Mouse (Mus musculus): ENCODE measurements around the gene Pcgf6. TPM values are rescaled to one million over a fixed set of nuclear protein-coding genes. Genes with fewer than 3 reads are reported as not detected.
"Not testable (repeated sequence)": the region's sequence is repeated elsewhere in the genome, so short reads cannot be mapped to it uniquely, and the experiment has no call there.

The Pcgf6 gene
- polyA plus RNA-seq, 1 experiment from 2014 or later: 14.5 TPM

- Histone ChIP-seq H3K27me3 (replicated peaks) (no peaks in the 10 kb centered on the region), H3K9me3 (replicated peaks) (no peaks in the 10 kb centered on the region), H3K27ac (ENCODE audit: poor library complexity, severe bottlenecking) (no peak overlapping the region), H3K4me3 (no peak overlapping the region), H3K9ac (no peak overlapping the region), H3K4me2 (no peak overlapping the region), H3K4me1 (replicated peaks) (no peaks in the 10 kb centered on the region), H3K36me3 (no peaks in the 10 kb centered on the region)
- WGBS: 69% methylated on average over 9 of the region's 9 CpGs
- no peak for ATAC-seq (ENCODE audit: insufficient number of reproducible peaks, low FRiP score)
These were observed 54.6 kb downstream of the Pcgf6 start for GRCm38 (mm10) chr19:46996095-46996494.

GRCm38 (mm10) chr19:46992329-46992728 lies 58.4 kb downstream of the Pcgf6 start:
- H3K36me3 ChIP-seq; H3K27ac ChIP-seq (ENCODE audit: poor library complexity, severe bottlenecking); ATAC-seq (ENCODE audit: insufficient number of reproducible peaks, low FRiP score); H3K27me3 ChIP-seq (replicated peaks); H3K9me3 ChIP-seq (replicated peaks); H3K4me2 ChIP-seq; H3K4me3 ChIP-seq; H3K9ac ChIP-seq: not testable (repeated sequence)
- WGBS: 56% methylated on average over 4 of the region's 4 CpGs
- H3K4me1 ChIP-seq (replicated peaks): peaks cover 16% of the 10 kb centered on the region

- Histone ChIP-seq H3K9me3 (replicated peaks) (no peaks in the 10 kb centered on the region), H3K4me1 (replicated peaks) (peaks cover 20% of the 10 kb centered on the region), H3K4me2 (no peak overlapping the region), H3K27ac (ENCODE audit: poor library complexity, severe bottlenecking) (no peak overlapping the region), H3K4me3 (no peak overlapping the region), H3K36me3 (no peaks in the 10 kb centered on the region), H3K9ac (no peak overlapping the region), H3K27me3 (replicated peaks) (no peaks in the 10 kb centered on the region)
- ATAC-seq (ENCODE audit: insufficient number of reproducible peaks, low FRiP score): 0 out of 2 replicates have a peak, but pooled peaks have one; percentile 38
- WGBS: 16% methylated on average over 5 of the region's 5 CpGs
These were observed 59.6 kb downstream of the Pcgf6 start for GRCm38 (mm10) chr19:46991145-46991544.

- WGBS: 78% methylated on average over 8 of the region's 8 CpGs
- not testable (repeated sequence) for H3K9ac ChIP-seq; H3K27me3 ChIP-seq (replicated peaks); H3K36me3 ChIP-seq; ATAC-seq (ENCODE audit: insufficient number of reproducible peaks, low FRiP score); H3K4me3 ChIP-seq; H3K9me3 ChIP-seq (replicated peaks); H3K4me2 ChIP-seq; H3K27ac ChIP-seq (ENCODE audit: poor library complexity, severe bottlenecking)
- H3K4me1 ChIP-seq (replicated peaks): peaks cover 20% of the 10 kb centered on the region
These were observed 60.1 kb downstream of the Pcgf6 start for GRCm38 (mm10) chr19:46990625-46991024.

GRCm38 (mm10) chr19:46990153-46990518 lies 60.6 kb downstream of the Pcgf6 start:
- no peak for ATAC-seq (ENCODE audit: insufficient number of reproducible peaks, low FRiP score)
- H3K27ac ChIP-seq (ENCODE audit: poor library complexity, severe bottlenecking): no peak overlapping the region
- 85% methylated on average over 3 of the region's 3 CpGs for WGBS

GRCm38 (mm10) chr19:46989479-46990152 lies 61.1 kb downstream of the Pcgf6 start:
- 71% methylated on average over 20 of the region's 20 CpGs for WGBS
- Histone ChIP-seq H3K27ac (ENCODE audit: poor library complexity, severe bottlenecking) (no peak overlapping the region), H3K9ac (no peak overlapping the region), H3K4me3 (no peak overlapping the region), H3K9me3 (replicated peaks) (no peaks in the 10 kb centered on the region), H3K27me3 (replicated peaks) (no peaks in the 10 kb centered on the region), H3K36me3 (no peaks in the 10 kb centered on the region), H3K4me1 (replicated peaks) (peaks cover 20% of the 10 kb centered on the region), H3K4me2 (no peak overlapping the region)
- no peak for ATAC-seq (ENCODE audit: insufficient number of reproducible peaks, low FRiP score)

More at GRCm38 (mm10) chr19:46990153-46990518, 60.6 kb downstream of the Pcgf6 start:
- no peak overlapping the region for H3K4me3 ChIP-seq
- no peak overlapping the region for H3K4me2 ChIP-seq
- no peaks in the 10 kb centered on the region for H3K36me3 ChIP-seq
- no peaks in the 10 kb centered on the region for H3K27me3 ChIP-seq (replicated peaks)
- H3K9me3 ChIP-seq (replicated peaks): no peaks in the 10 kb centered on the region
- peaks cover 20% of the 10 kb centered on the region for H3K4me1 ChIP-seq (replicated peaks)
- H3K9ac ChIP-seq: no peak overlapping the region

GRCm38 (mm10) chr19:46988231-46989087 lies 62.2 kb downstream of the Pcgf6 start:
- H3K27me3 ChIP-seq (replicated peaks): no peaks in the 10 kb centered on the region
- H3K4me1 ChIP-seq (replicated peaks): peaks cover 27% of the 10 kb centered on the region
- no peaks in the 10 kb centered on the region for H3K36me3 ChIP-seq
- no peak overlapping the region for H3K9ac ChIP-seq
- peak; percentile 87 for ATAC-seq (ENCODE audit: insufficient number of reproducible peaks, low FRiP score)
- no peaks in the 10 kb centered on the region for H3K9me3 ChIP-seq (replicated peaks)
- no peak overlapping the region for H3K4me3 ChIP-seq
- 65% methylated on average over 16 of the region's 16 CpGs for WGBS
- no peak overlapping the region; the same call in 1 of the 2 replicates for H3K4me2 ChIP-seq
- H3K27ac ChIP-seq (ENCODE audit: poor library complexity, severe bottlenecking): 0 out of 2 replicates have a peak overlapping the region, but pooled peaks have one; percentile 18

GRCm38 (mm10) chr19:46987646-46988045 lies 63.1 kb downstream of the Pcgf6 start:
- Histone ChIP-seq H3K27me3 (replicated peaks) (no peaks in the 10 kb centered on the region), H3K9me3 (replicated peaks) (no peaks in the 10 kb centered on the region), H3K27ac (ENCODE audit: poor library complexity, severe bottlenecking) (no peak overlapping the region), H3K36me3 (no peaks in the 10 kb centered on the region), H3K4me2 (no peak overlapping the region), H3K9ac (no peak overlapping the region), H3K4me3 (no peak overlapping the region), H3K4me1 (replicated peaks) (peaks cover 30% of the 10 kb centered on the region)
- WGBS: 67% methylated on average over 6 of the region's 6 CpGs
- no peak for ATAC-seq (ENCODE audit: insufficient number of reproducible peaks, low FRiP score)

GRCm38 (mm10) chr19:46984726-46985622 lies 65.7 kb downstream of the Pcgf6 start:
- no peak for ATAC-seq (ENCODE audit: insufficient number of reproducible peaks, low FRiP score)
- no peak overlapping the region for H3K27ac ChIP-seq (ENCODE audit: poor library complexity, severe bottlenecking)

GRCm38 (mm10) chr19:46983966-46984380 lies 66.7 kb downstream of the Pcgf6 start:
- H3K4me2 ChIP-seq: 0 out of 2 replicates have a peak overlapping the region, but pooled peaks have one; percentile 12
- H3K4me1 ChIP-seq (replicated peaks): peaks cover 36% of the 10 kb centered on the region
- ATAC-seq (ENCODE audit: insufficient number of reproducible peaks, low FRiP score): peak; percentile 23; the same call in 1 of the 2 replicates
- H3K9ac ChIP-seq: no peak overlapping the region
- no peaks in the 10 kb centered on the region for H3K9me3 ChIP-seq (replicated peaks)
- H3K27me3 ChIP-seq (replicated peaks): no peaks in the 10 kb centered on the region
- 46% methylated on average over 11 of the region's 11 CpGs for WGBS
- no peak overlapping the region for H3K4me3 ChIP-seq
- no peaks in the 10 kb centered on the region for H3K36me3 ChIP-seq
- H3K27ac ChIP-seq (ENCODE audit: poor library complexity, severe bottlenecking): 0 out of 2 replicates have a peak overlapping the region, but pooled peaks have one; percentile 1

More at GRCm38 (mm10) chr19:46984726-46985622, 65.7 kb downstream of the Pcgf6 start:
- Histone ChIP-seq H3K36me3 (no peaks in the 10 kb centered on the region), H3K9me3 (replicated peaks) (no peaks in the 10 kb centered on the region), H3K27me3 (replicated peaks) (no peaks in the 10 kb centered on the region), H3K9ac (no peak overlapping the region), H3K4me1 (replicated peaks) (peaks cover 36% of the 10 kb centered on the region), H3K4me2 (no peak overlapping the region), H3K4me3 (no peak overlapping the region)
- 78% methylated on average over 13 of the region's 13 CpGs for WGBS

Measured in heart, embryonic 12.5 days (tissue).